Mouse (Mus musculus): ENCODE data around the gene Cd2ap. TPM values are rescaled to one million over a fixed set of nuclear protein-coding genes. Genes with fewer than 3 reads are reported as not detected.

The Cd2ap gene
- total and polyA plus RNA-seq, 3 experiments = 10.7 to 14.3 TPM; not detected in 1

Other genes starting within 250 kb of the Cd2ap start
- gene Adgrf4, start 184.4 kb downstream of the Cd2ap start, total RNA-seq (2012; rRNA removed) = not detected in 2 replicates
- gene Adgrf4, start 184.4 kb downstream of the Cd2ap start, polyA plus RNA-seq (2012; ENCODE audit: insufficient read depth in 1 of 2, insufficient read length in 2 of 2, low read depth in 1 of 2, low replicate concordance in 2 of 2, missing spikeins in 1 of 2) = not detected
- not detected in 2 replicates for gene Adgrf2, start 134.5 kb downstream of the Cd2ap start, total RNA-seq (2012; rRNA removed)
- not detected for gene Adgrf2, start 134.5 kb downstream of the Cd2ap start, polyA plus RNA-seq (2012; ENCODE audit: insufficient read depth in 1 of 2, insufficient read length in 2 of 2, low read depth in 1 of 2, low replicate concordance in 2 of 2, missing spikeins in 1 of 2)
- not detected in 2 replicates for gene Tnfrsf21, start 139.9 kb upstream of the Cd2ap start, total RNA-seq (2012; rRNA removed)
- not detected for gene Tnfrsf21, start 139.9 kb upstream of the Cd2ap start, polyA plus RNA-seq (2012; ENCODE audit: insufficient read depth in 1 of 2, insufficient read length in 2 of 2, low read depth in 1 of 2, low replicate concordance in 2 of 2, missing spikeins in 1 of 2)

Data from MEL (cell line).